Mouse (Mus musculus) midbrain, embryonic 11.5 days (tissue): ENCODE results near the gene Nfe2l2. TPM values are rescaled to one million over a fixed set of nuclear protein-coding genes. Genes with fewer than 3 reads are reported as not detected.
A peak's percentile ranks its signal among the peaks of the same experiment; 100 is the strongest.

Source experiments
- ATAC-seq: fragments of 200-750 bp; cut with Nextera tagmentation; 2 replicates; pipeline ENCODE4 v1.8.0; 2017; ENCODE audit warnings: moderate TSS enrichment, moderate library complexity; ENCODE audit not compliant: low FRiP score
- DNase-seq: peaks from one replicate; pipeline ENCODE4 v3.0.0; 2015; ENCODE audit warnings: low spot score; ENCODE audit errors: missing footprints
- H3K27ac ChIP-seq: fragments of 300-500 bp; sonication (generic); 2 replicates; pipeline ENCODE4 v1.5.1; 2014; ENCODE audit warnings: low read depth, low read length
- H3K27me3 ChIP-seq: fragments of 300-500 bp; sonication (generic); 2 replicates; pipeline ENCODE4 v1.6.1; 2014; ENCODE audit warnings: mild to moderate bottlenecking, low read length, moderate library complexity, mixed read lengths; ENCODE audit not compliant: control insufficient read depth, insufficient read depth
- H3K36me3 ChIP-seq: fragments of 300-500 bp; sonication (generic); 2 replicates; pipeline ENCODE4 v1.6.1; 2014; ENCODE audit warnings: mild to moderate bottlenecking, low read length, moderate library complexity, mixed read lengths; ENCODE audit not compliant: control insufficient read depth, insufficient read depth
- H3K4me1 ChIP-seq: fragments of 300-500 bp; sonication (generic); 2 replicates; pipeline ENCODE4 v1.6.1; 2014; ENCODE audit warnings: low read length; ENCODE audit not compliant: control insufficient read depth, insufficient read depth
- H3K4me2 ChIP-seq: fragments of 300-500 bp; sonication (generic); 2 replicates; pipeline ENCODE4 v1.6.1; 2014; ENCODE audit warnings: mild to moderate bottlenecking, moderate library complexity
- H3K4me3 ChIP-seq: fragments of 300-500 bp; sonication (generic); 2 replicates; pipeline ENCODE4 v1.5.1; 2014; ENCODE audit warnings: low read depth, low read length
- H3K9ac ChIP-seq: fragments of 300-500 bp; sonication (generic); 2 replicates; pipeline ENCODE4 v1.6.1; 2014; ENCODE audit warnings: low read length
- H3K9me3 ChIP-seq: fragments of 300-500 bp; sonication (generic); 2 replicates; pipeline ENCODE4 v1.6.1; 2016; ENCODE audit warnings: low read length; ENCODE audit not compliant: control insufficient read depth
- WGBS: fragments of 180-500 bp; shearing (Covaris S2); extraction: QIAGEN DNeasy Blood & Tissue Kit; methylation state at CpG from one replicate; pipeline ENCODE4 v1.1.7; 2014; 5-methylcytosine and 5-hydroxymethylcytosine counted together
- polyA plus RNA-seq: library from polyadenylated mRNA; unstranded; fragments of >200 nt; fragmentation: Nextera tagmentation; extraction: Ambion mirVana; gene quantifications from 2 replicates; pipeline ENCODE4 v1.2.1, GENCODE M21; 2014

Gene Nfe2l2
- polyA plus RNA-seq, 1 experiment from 2014 or later = 27.0 TPM

GRCm38 (mm10) chr2:75716046-75717016, 11.9 kb upstream of the Nfe2l2 start:
- no peaks in the 10 kb centered on the region for H3K9me3 ChIP-seq
- no peaks in the 10 kb centered on the region for H3K36me3 ChIP-seq
- no peak overlapping the region for H3K9ac ChIP-seq
- H3K27ac ChIP-seq = no peak overlapping the region
- H3K4me2 ChIP-seq = no peak overlapping the region
- no peaks in the 10 kb centered on the region for H3K27me3 ChIP-seq
- H3K4me1 ChIP-seq = no peaks in the 10 kb centered on the region; the same call in 1 of the 2 replicates
- ATAC-seq (0 out of 2 replicates have a peak, but pooled peaks have one; percentile 33), DNase-seq (peak; percentile 87)
- H3K4me3 ChIP-seq = no peak overlapping the region
- 64% methylated on average over 12 of the region's 12 CpGs for WGBS

GRCm38 (mm10) chr2:75714766-75715165, 10.3 kb upstream of the Nfe2l2 start:
- Histone ChIP-seq H3K27me3 (no peaks in the 10 kb centered on the region), H3K27ac (no peak overlapping the region), H3K9ac (no peak overlapping the region), H3K4me2 (no peak overlapping the region), H3K4me1 (no peaks in the 10 kb centered on the region; the same call in 1 of the 2 replicates), H3K9me3 (no peaks in the 10 kb centered on the region), H3K4me3 (no peak overlapping the region), H3K36me3 (no peaks in the 10 kb centered on the region)
- 75% methylated on average over 4 of the region's 4 CpGs for WGBS
- DNase-seq (peak; percentile 70), ATAC-seq (no peak)

GRCm38 (mm10) chr2:75713083-75713482, 8.6 kb upstream of the Nfe2l2 start:
- Histone ChIP-seq H3K4me3 (no peak overlapping the region), H3K4me1 (no peaks in the 10 kb centered on the region; the same call in 1 of the 2 replicates), H3K27me3 (no peaks in the 10 kb centered on the region), H3K36me3 (no peaks in the 10 kb centered on the region), H3K9me3 (no peaks in the 10 kb centered on the region), H3K4me2 (no peak overlapping the region), H3K27ac (no peak overlapping the region), H3K9ac (no peak overlapping the region)
- ATAC-seq = no peak
- 85% methylated on average over 3 of the region's 3 CpGs for WGBS
- no peak for DNase-seq

DNA sequence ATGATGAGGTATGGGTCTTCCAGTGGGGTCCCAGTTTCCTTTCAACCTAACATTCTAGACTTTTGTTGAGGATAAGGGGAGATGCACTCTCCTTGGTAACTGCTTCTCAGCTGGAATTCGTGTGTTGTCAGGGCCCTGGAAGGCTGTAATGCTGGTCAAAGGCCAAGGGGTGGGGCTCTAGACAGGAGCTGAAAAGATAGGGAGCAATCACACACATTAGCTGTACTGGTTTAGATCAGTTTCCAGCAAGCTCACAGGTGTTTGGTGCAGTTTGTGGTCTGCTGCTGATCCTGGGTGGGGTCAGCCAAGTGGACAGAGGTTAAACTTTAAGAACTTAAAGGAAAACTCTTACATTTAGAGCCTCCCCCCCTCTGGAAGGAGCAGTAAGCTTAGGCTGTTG, 3.0 kb upstream of the Nfe2l2 start:
- WGBS = 34% methylated on average over 1 of the region's 1 CpGs

DNA sequence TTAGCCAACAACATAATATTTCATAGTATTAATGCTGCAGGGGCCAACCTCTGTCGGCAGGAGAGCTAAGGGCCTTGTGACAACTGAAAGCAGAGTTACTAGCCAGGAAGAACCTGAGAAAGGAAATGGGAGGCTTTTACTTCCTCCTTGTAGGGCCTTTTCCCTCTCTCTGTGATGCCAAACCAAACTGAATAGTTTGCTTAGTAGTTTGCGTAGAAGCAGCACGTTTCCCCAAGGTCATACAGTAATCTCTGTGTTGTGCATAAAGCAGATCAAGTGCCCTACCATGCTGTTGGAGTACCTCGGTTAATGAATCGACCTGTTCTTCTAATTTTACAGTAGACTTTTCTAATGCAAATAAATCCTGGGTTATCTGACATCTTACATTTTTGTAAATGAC, 2.0 kb upstream of the Nfe2l2 start:
- no peaks in the 10 kb centered on the region for H3K9me3 ChIP-seq
- H3K27me3 ChIP-seq = no peaks in the 10 kb centered on the region
- ATAC-seq = no peak
- H3K36me3 ChIP-seq = no peaks in the 10 kb centered on the region
- H3K4me1 ChIP-seq = peaks cover 14% of the 10 kb centered on the region
- H3K9ac ChIP-seq = no peak overlapping the region
- no peak for DNase-seq
- WGBS = 77% methylated on average over 5 of the region's 5 CpGs
- no peak overlapping the region for H3K27ac ChIP-seq
- H3K4me2 ChIP-seq = no peak overlapping the region
- H3K4me3 ChIP-seq = no peak overlapping the region

More for the DNA sequence above, 3.0 kb upstream of the Nfe2l2 start:
- Histone ChIP-seq H3K9me3 (no peaks in the 10 kb centered on the region), H3K36me3 (no peaks in the 10 kb centered on the region), H3K9ac (no peak overlapping the region), H3K4me3 (no peak overlapping the region), H3K27me3 (no peaks in the 10 kb centered on the region), H3K4me2 (no peak overlapping the region), H3K27ac (no peak overlapping the region), H3K4me1 (peaks cover 11% of the 10 kb centered on the region)
- no peak for ATAC-seq
- DNase-seq = no peak

DNA sequence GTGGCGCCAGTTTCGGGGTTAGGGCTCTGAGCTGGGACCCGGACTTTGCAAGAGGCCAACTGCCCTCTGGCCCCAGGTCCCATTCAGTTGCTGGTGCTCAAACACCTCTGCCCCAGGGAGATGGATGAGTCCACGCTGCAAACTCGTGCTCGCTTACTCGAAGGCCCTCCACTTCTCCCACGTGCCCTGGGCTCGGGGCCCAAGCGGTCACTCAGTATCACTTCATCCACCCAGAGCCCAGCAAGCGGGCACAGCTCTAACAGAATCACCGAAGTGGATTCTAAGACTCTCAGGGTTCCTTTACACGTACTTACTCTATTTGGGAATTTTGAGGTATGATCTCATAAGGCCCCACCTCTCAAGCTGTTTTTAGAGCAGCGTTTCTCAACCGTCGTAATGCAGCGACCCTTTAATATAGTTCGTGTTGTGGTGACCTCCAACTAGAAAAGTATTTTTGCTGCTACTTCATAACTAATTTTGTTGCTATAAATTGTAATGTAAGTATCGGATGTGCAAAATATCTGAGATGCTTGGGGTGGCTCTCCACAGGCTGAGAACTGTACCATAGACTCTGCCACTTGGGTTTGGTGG, 816 bp upstream of the Nfe2l2 start:
- 34% methylated on average over 19 of the region's 19 CpGs for WGBS
- no peaks in the 10 kb centered on the region for H3K36me3 ChIP-seq

GRCm38 (mm10) chr2:75703375-75704181, 863 bp downstream of the Nfe2l2 start:
- Histone ChIP-seq H3K4me1 (peaks cover 16% of the 10 kb centered on the region), H3K27me3 (no peaks in the 10 kb centered on the region), H3K9ac (peak overlapping the region; percentile 76), H3K4me3 (peak overlapping the region; percentile 63), H3K4me2 (peak overlapping the region; percentile 76), H3K36me3 (no peaks in the 10 kb centered on the region), H3K27ac (peak overlapping the region; percentile 85), H3K9me3 (no peaks in the 10 kb centered on the region)
- DNase-seq (peak; percentile 99), ATAC-seq (peak; percentile 80)
- under 1% methylated on average over 62 of the region's 62 CpGs for WGBS

More for the DNA sequence above, 816 bp upstream of the Nfe2l2 start:
- H3K9me3 ChIP-seq = no peaks in the 10 kb centered on the region
- peak overlapping the region; percentile 85 for H3K27ac ChIP-seq
- peak overlapping the region; percentile 76 for H3K4me2 ChIP-seq
- DNase-seq (no peak), ATAC-seq (peak; percentile 1; the same call in 1 of the 2 replicates)
- no peaks in the 10 kb centered on the region for H3K27me3 ChIP-seq
- peaks cover 16% of the 10 kb centered on the region for H3K4me1 ChIP-seq
- peak overlapping the region; percentile 63 for H3K4me3 ChIP-seq
- H3K9ac ChIP-seq = peak overlapping the region; percentile 76

DNA sequence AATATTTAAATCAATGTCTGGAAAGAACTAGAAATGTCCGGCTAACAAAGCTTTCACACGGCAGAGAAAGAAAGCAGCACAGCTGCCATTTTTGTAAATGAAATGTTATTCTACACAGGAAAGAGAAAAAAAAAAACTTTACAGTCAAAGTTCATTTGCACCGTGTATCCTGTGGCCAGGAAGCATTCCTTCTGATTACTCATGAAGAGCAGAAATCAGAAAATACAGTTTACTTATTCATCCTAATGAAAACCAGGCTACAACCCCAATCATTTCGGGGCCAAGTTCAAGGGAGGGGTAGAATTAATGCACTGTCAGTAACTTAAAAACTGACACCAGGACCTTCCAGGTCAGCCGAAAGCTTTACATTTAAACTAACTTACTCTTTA, 1.9 kb downstream of the Nfe2l2 start:
- Histone ChIP-seq H3K4me2 (peak overlapping the region; percentile 76), H3K27me3 (no peaks in the 10 kb centered on the region), H3K4me3 (peak overlapping the region; percentile 63), H3K4me1 (peaks cover 16% of the 10 kb centered on the region), H3K9ac (peak overlapping the region; percentile 76; the same call in 1 of the 2 replicates), H3K27ac (no peak overlapping the region), H3K36me3 (no peaks in the 10 kb centered on the region), H3K9me3 (no peaks in the 10 kb centered on the region)
- ATAC-seq (no peak), DNase-seq (no peak)
- WGBS = 46% methylated on average over 5 of the region's 5 CpGs
